Mouse (Mus musculus) E14TG2a.4 (cell line): Measurements from ENCODE around the gene Tshr.

Source experiments
- H3K27me3 ChIP-seq: 2 replicates; pipeline ENCODE4 v1.6.1; 2014; ENCODE audit warnings: low read length, control low read depth; ENCODE audit not compliant: insufficient read depth
- H3K36me3 ChIP-seq: 2 replicates; pipeline ENCODE4 v1.6.1; 2014; ENCODE audit warnings: low read length, control low read depth; ENCODE audit not compliant: insufficient read depth
- H3K4me1 ChIP-seq: replicated peaks from 2 replicates; pipeline ENCODE4 v1.6.1; 2014; ENCODE audit warnings: low read depth, low read length, control low read depth
- H3K4me3 ChIP-seq: replicated peaks from 2 replicates; pipeline ENCODE4 v1.5.1; 2014; ENCODE audit warnings: mild to moderate bottlenecking, low read length
- H3K9me3 ChIP-seq: 2 replicates; pipeline ENCODE4 v1.6.1; 2014; ENCODE audit warnings: low read length, control low read depth
- CTCF ChIP-seq: conservative IDR thresholded peaks from 2 replicates; pipeline ENCODE4 v1.5.1; 2014; ENCODE audit warnings: low read length
- NANOG ChIP-seq: IDR thresholded peaks from 2 replicates; pipeline ENCODE4 v1.6.1; 2014; ENCODE audit warnings: borderline replicate concordance, low read length, mixed read lengths
- POU5F1 ChIP-seq: IDR thresholded peaks from 2 replicates; pipeline ENCODE4 v1.6.1; 2014; ENCODE audit warnings: low read length, borderline replicate concordance

Tshr gene

DNA sequence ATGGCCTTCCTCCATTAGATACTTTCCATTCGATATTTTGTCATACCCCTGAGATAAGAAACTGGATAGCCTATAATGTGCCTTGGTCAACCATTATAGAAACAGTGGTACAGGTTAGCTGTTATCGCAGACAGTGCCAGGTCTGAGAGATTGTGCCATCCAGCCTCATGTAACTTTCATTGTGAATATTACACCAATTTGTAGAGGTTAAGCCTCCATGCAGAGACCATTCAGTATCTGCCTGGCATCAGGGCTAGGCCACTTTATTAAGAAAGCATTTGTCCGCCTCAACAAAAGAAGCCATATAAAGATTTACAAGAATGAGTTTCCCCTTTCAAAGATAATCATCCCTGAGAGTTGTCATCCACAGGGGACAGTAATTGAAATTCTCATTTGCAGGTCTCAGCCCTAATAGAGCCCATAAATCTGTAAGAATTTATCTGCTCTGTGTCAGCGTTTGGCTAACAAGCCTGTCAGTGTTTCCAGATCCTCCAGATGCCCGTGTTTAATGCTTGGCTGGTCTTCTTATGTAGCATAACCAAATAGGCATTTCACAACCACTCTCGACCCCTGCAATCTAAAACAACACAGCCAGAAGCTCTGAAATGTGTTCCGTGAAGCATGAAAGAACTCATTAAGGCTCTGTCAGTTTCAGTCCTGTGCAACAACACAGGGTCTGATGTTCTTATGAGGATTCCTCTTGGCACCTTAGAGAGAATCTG lies 28.3 kb downstream of the Tshr start:
- no peaks in the 10 kb centered on the region for H3K4me1 ChIP-seq
- H3K36me3 ChIP-seq, result no peaks in the 10 kb centered on the region
- no peak for TF ChIP-seq NANOG
- H3K4me3 ChIP-seq, result no peak overlapping the region
- H3K27me3 ChIP-seq, result peaks cover 3% of the 10 kb centered on the region; the same call in 1 of the 2 replicates
- H3K9me3 ChIP-seq, result no peaks in the 10 kb centered on the region

DNA sequence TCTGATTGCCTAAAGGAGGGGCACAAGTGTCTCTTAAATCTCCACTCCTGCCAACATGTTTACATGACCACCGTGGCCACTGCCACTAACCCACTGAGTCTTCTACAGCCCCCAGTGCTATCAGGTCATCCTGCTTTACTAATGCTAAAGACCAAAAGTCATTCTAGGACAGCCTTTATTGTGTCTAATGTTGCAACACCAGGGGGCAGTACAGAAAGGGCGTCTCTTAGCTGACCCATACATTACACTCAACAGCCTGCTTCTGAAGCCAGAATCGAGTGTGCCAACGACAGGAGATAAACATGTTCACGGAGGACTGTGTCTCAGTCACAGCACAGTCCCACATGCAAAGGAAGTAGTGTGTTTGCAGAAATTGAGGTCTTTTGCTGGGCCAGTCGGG lies 30.7 kb downstream of the Tshr start:
- no peaks in the 10 kb centered on the region for H3K9me3 ChIP-seq
- H3K27me3 ChIP-seq, result peaks cover 5% of the 10 kb centered on the region; the same call in 1 of the 2 replicates
- TF ChIP-seq CTCF (peak; percentile 28), POU5F1 (no peak)
- no peak overlapping the region for H3K4me3 ChIP-seq
- no peaks in the 10 kb centered on the region for H3K36me3 ChIP-seq
- no peaks in the 10 kb centered on the region for H3K4me1 ChIP-seq

DNA sequence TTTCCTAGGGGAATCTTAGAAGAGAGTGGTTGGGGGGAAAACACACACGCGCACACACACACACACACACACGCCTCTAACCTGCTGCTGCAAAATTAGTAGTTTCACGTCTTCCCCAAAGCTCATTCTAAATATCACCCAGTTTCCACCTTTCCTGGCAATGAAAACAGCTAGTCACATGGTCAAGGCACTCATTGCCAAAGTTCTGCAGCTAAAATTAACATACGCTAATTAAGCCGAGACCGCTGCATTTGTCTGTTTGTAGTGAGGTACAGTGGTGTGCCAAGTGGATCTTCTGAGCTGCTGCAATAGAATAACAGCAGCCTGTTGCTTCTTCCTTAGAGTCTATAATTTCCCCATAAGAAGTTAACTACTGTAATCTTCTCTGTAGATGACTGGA lies 32.5 kb downstream of the Tshr start:
- Histone ChIP-seq H3K4me3 (no peak overlapping the region), H3K36me3 (no peaks in the 10 kb centered on the region), H3K4me1 (no peaks in the 10 kb centered on the region), H3K27me3 (peaks cover 5% of the 10 kb centered on the region; the same call in 1 of the 2 replicates), H3K9me3 (no peaks in the 10 kb centered on the region)
- TF ChIP-seq CTCF, result no peak
- no peak for TF ChIP-seq NANOG
- TF ChIP-seq POU5F1, result no peak

DNA sequence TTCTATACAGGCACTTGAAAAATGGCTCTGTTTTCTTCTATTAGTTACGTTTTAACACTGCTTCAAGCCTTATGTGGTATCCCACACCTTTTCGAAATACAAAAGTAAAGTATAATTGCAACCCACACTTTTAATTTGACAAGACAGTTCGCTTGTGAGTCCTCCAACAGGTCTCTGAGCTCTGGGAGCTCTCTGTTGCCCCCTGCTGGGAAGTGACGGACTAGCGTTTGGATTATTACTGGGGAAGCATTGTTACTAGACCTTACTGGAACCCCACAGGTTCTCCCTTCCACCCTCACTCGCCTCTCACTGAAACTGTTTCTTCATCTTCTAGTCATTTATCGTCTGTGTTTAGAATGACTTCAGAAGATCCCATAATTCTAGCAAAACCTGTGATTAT lies 34.4 kb downstream of the Tshr start:
- Histone ChIP-seq H3K36me3 (no peaks in the 10 kb centered on the region), H3K9me3 (no peaks in the 10 kb centered on the region), H3K27me3 (peaks cover 5% of the 10 kb centered on the region; the same call in 1 of the 2 replicates), H3K4me3 (no peak overlapping the region), H3K4me1 (no peaks in the 10 kb centered on the region)
- no peak for TF ChIP-seq NANOG
- TF ChIP-seq CTCF, result peak; percentile 87

DNA sequence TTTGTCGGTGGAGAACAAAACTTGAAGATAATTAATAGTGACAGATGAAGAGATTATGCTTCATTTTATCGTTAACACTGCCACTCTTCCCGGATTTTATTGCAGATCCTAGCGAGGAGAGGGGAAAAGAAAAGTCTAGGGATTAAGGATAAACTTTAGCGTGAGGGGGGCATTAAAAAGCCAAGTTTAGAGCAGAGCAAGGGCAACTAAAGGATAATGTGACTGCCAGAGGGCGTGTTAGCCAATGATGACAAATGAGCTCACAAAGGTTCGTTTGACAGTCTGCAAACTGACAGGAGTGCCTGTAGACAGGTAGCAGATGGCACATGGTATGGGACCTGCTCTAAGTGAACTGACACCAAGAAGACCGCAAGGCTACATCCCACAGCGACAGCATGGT lies 36.9 kb downstream of the Tshr start:
- H3K4me1 ChIP-seq, result no peaks in the 10 kb centered on the region
- H3K4me3 ChIP-seq, result no peak overlapping the region
- H3K36me3 ChIP-seq, result no peaks in the 10 kb centered on the region
- TF ChIP-seq POU5F1 (no peak), CTCF (no peak), NANOG (no peak)
- peaks cover 6% of the 10 kb centered on the region; the same call in 1 of the 2 replicates for H3K27me3 ChIP-seq
- H3K9me3 ChIP-seq, result no peaks in the 10 kb centered on the region

DNA sequence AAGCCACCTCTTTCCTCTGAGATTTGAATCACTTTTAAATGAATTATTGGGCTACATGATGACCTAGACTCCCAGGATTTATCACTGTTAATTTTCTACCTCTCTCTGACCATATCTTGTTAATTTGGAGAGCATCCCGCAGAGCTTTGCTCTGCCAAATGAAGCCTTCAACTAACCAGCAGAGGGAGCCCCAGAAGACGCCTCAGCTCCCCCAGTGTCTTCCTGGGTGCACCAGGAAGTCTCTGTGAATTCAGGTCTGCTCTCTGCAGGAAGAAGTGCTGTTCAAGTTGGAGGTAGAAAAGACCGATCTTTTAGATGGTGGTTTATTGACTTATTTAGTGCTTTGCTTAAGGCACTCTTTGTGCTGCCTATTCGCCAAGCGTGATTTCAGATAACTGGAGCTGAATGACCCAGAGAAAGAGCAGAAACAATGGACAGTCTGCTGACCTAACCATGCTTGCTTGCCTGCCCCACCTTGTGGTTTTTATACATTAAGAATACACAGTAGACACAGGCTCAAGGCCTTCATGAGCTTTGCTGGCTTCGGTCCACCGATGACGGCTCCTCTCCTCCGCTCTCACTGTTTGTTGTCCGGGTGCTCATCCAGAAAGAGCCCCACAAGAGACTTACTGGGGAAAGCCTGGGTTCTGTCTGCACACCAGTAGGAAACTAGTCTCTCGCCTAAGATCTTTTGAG lies 38.9 kb downstream of the Tshr start:
- H3K4me3 ChIP-seq, result no peak overlapping the region
- peak; percentile 43 for TF ChIP-seq CTCF
- no peak for TF ChIP-seq POU5F1
- H3K4me1 ChIP-seq, result no peaks in the 10 kb centered on the region
- no peaks in the 10 kb centered on the region for H3K36me3 ChIP-seq
- H3K9me3 ChIP-seq, result no peaks in the 10 kb centered on the region
- peaks cover 9% of the 10 kb centered on the region for H3K27me3 ChIP-seq

DNA sequence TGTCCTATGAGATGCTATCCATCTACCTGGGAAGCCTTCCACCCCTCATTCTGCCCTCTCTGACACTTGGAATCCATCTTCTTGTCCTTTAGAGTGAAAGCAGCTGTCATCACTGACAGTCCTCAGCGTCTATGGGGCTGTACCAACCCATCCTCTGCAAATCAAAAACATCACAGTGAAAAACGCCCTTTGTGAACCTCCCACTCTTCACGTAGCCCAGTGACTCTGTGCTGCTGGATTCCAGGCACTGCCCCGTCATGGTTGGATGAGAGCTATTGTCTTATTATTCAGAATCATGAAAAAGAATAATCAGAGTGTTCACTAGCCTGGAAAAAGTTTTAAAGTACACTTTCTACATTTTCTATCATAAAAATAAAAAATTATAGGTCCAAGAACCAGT lies 42.1 kb downstream of the Tshr start:
- TF ChIP-seq POU5F1 (no peak), CTCF (no peak), NANOG (no peak)
- H3K9me3 ChIP-seq, result peaks cover 4% of the 10 kb centered on the region; the same call in 1 of the 2 replicates
- H3K27me3 ChIP-seq, result peaks cover 12% of the 10 kb centered on the region
- H3K4me1 ChIP-seq, result no peaks in the 10 kb centered on the region
- no peaks in the 10 kb centered on the region for H3K36me3 ChIP-seq
- H3K4me3 ChIP-seq, result no peak overlapping the region

DNA sequence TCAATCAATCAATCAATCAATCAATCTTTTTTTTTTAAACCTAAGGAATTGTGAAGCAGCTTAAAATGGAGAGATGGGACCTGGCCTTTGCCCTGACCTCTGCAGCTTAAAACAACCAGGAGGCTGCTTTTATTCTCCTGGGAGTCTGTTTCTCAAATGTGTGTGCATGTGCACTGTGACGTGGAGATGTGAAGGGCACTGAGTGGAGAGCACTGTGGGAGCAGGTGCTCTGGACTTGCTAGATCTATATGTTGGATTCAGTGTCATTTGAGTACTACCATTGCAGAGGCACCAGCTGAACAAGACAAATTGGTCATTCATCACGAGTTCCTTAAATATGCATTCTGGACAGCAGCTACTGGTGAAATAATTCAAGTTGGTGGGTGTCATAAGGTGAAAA lies 42.8 kb downstream of the Tshr start:
- H3K36me3 ChIP-seq, result no peaks in the 10 kb centered on the region
- H3K9me3 ChIP-seq, result peaks cover 4% of the 10 kb centered on the region; the same call in 1 of the 2 replicates
- no peaks in the 10 kb centered on the region for H3K4me1 ChIP-seq
- peaks cover 12% of the 10 kb centered on the region for H3K27me3 ChIP-seq
- no peak overlapping the region for H3K4me3 ChIP-seq
- TF ChIP-seq CTCF, result no peak
- no peak for TF ChIP-seq POU5F1
- no peak for TF ChIP-seq NANOG

DNA sequence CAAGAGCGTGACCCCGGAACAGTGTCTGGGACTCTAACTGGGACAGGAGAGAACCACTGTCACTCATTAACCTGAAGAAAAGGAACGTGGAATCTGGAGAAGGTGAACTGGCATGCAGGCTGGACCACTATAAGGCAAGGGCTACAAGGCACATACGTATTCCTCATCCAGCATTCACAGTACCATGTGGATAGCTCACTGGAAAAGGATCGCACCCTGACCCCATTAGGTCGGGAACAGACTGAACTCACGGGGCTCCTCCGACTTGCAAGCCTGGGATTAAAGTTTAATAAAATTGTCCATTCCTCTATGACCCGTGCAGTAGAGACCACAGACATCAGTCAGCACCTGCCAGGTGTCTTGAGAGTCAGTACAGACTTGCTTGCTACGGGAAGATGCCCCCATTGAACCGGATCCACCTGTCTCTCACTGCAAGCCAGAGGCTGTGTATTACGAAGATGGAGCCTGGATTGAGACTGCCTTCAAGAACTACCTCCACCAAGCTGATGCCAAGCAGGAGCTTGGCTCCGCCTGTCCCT lies 97.9 kb downstream of the Tshr start:
- no peak overlapping the region for H3K4me3 ChIP-seq
- peaks cover 7% of the 10 kb centered on the region; the same call in 1 of the 2 replicates for H3K9me3 ChIP-seq
- no peaks in the 10 kb centered on the region for H3K27me3 ChIP-seq
- H3K36me3 ChIP-seq, result no peaks in the 10 kb centered on the region
- TF ChIP-seq POU5F1 (no peak), NANOG (no peak)
- H3K4me1 ChIP-seq, result no peaks in the 10 kb centered on the region
